Mouse (Mus musculus) megakaryocyte progenitor cell, adult 5-6 weeks (primary cell): Measurements from ENCODE around the gene Gk. TPM values are rescaled to one million over a fixed set of nuclear protein-coding genes. Genes with fewer than 3 reads are reported as not detected.

Source experiments
- ATAC-seq: replicated peaks from 2 replicates; pipeline ENCODE4 v1.8.0; 2016; ENCODE audit warnings: mild to moderate bottlenecking, moderate TSS enrichment, inconsistent platforms; ENCODE audit not compliant: poor library complexity
- total RNA-seq, 2 experiments: library from RNA; stranded (forward) in 1 of 2; stranded (reverse) in 1 of 2; fragments of 157-497, 149-512 nt in 1 of 2; fragments of 200-1000 nt in 1 of 2; gene quantifications; 2 replicates each; pipeline versions ENCODE4 v1.2.3 to v1.2.4; 2015 to 2017

Gk gene
- total RNA-seq (2015) (15.1 and 16.7 TPM in 2 replicates), total RNA-seq (2017) (16.2 and 17.2 TPM in 2 replicates)

- ATAC-seq: peak; percentile 76
Observed at GRCm38 (mm10) chrX:85776544-85777087, at the start of gene Gk. TSS of gene Gk (minus strand) at chrX:85776819.

- peak; percentile 73; the same call in 1 of the 2 replicates for ATAC-seq
Observed at GRCm38 (mm10) chrX:85804706-85805376, 28.2 kb upstream of the Gk start.

GRCm38 (mm10) chrX:85803006-85803405 lies 26.4 kb upstream of the Gk start:
- peak; percentile 60 for ATAC-seq

- peak; percentile 99 for ATAC-seq
Observed at GRCm38 (mm10) chrX:85797449-85797848, 20.8 kb upstream of the Gk start.

- ATAC-seq: no peak
Observed at GRCm38 (mm10) chrX:85778346-85778745, 1.7 kb upstream of the Gk start.

- peak; percentile 30 for ATAC-seq
Observed at GRCm38 (mm10) chrX:85777141-85777540, 522 bp upstream of the Gk start.

GRCm38 (mm10) chrX:85775879-85776543 lies 608 bp downstream of the Gk start:
- peak; percentile 24 for ATAC-seq

GRCm38 (mm10) chrX:85771303-85771702 lies 5.3 kb downstream of the Gk start:
- ATAC-seq: 0 out of 2 replicates have a peak, but pooled peaks have one; percentile 8

- ATAC-seq: peak; percentile 33; the same call in 1 of the 2 replicates
Observed at GRCm38 (mm10) chrX:85770747-85771146, 5.9 kb downstream of the Gk start.

- ATAC-seq: no peak
Observed at GRCm38 (mm10) chrX:85768578-85768977, 8.0 kb downstream of the Gk start.

- ATAC-seq: no peak
Observed at GRCm38 (mm10) chrX:85756005-85756404, 20.6 kb downstream of the Gk start.

- no peak for ATAC-seq
Observed at GRCm38 (mm10) chrX:85743837-85744236, 32.8 kb downstream of the Gk start.

- no peak for ATAC-seq
Observed at GRCm38 (mm10) chrX:85733228-85733627, 43.4 kb downstream of the Gk start.

GRCm38 (mm10) chrX:85731133-85731938 lies 45.3 kb downstream of the Gk start:
- ATAC-seq: no peak

GRCm38 (mm10) chrX:85721226-85721625 lies 55.4 kb downstream of the Gk start:
- peak; percentile 58; the same call in 1 of the 2 replicates for ATAC-seq

- ATAC-seq: peak; percentile 52; the same call in 1 of the 2 replicates
Observed at GRCm38 (mm10) chrX:85710399-85710798, 66.2 kb downstream of the Gk start.

GRCm38 (mm10) chrX:85705715-85706114 lies 70.9 kb downstream of the Gk start:
- ATAC-seq: no peak

GRCm38 (mm10) chrX:85683723-85684122 lies 92.9 kb downstream of the Gk start:
- peak; percentile 42; the same call in 1 of the 2 replicates for ATAC-seq

- ATAC-seq: no peak
Observed at GRCm38 (mm10) chrX:85682125-85682524, 94.5 kb downstream of the Gk start.

GRCm38 (mm10) chrX:85676808-85677207 lies 99.8 kb downstream of the Gk start:
- ATAC-seq: peak; percentile 79
